Mouse (Mus musculus): ENCODE measurements at regions not wholly inside any gene's neighbourhood (a gene's known extent, or its start where the extent isn't known, plus 50 kb on each side); places are given as distances from the start of the nearest gene placed in this dataset.
A peak's percentile ranks its signal among the peaks of the same experiment; 100 is the strongest.

GRCm38 (mm10) chrX:96876239-96876638 lies 163.0 kb downstream of the Gpr165 start:
- no peak for TF ChIP-seq POLR2A (IDR thresholded peaks at IDR 0.05; ENCODE audit: borderline replicate concordance, extremely low read depth, insufficient read depth, insufficient read length)
- WGBS: 53% methylated on average over 2 of the region's 2 CpGs

DNA sequence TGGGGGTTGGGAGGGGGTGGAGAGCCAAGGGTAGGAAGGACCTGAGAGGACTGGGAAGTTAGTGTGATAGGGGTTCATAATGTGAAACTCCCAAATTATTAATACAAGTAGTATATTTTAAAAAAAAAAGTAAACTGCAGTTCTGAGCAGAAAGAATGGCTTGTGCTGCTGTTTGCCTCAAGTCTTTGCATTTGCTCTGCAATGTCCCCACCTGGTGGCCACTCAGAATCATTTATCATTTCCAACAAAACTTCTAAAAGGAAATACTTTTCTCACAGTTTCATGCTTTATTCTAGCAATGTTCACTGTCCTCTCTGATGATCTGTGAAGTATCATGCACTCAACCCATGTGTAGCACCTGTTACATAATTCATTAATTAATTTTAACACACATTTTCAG lies 165.5 kb downstream of the Gpr165 start:
- TF ChIP-seq POLR2A (IDR thresholded peaks at IDR 0.05; ENCODE audit: borderline replicate concordance, extremely low read depth, insufficient read depth, insufficient read length): no peak
- H3K27ac ChIP-seq (replicated peaks; ENCODE audit: low read depth, low read length): no peak overlapping the region
- no peaks in the 10 kb centered on the region for H3K27me3 ChIP-seq (ENCODE audit: control insufficient read depth, insufficient read depth, low read length)
- H3K4me1 ChIP-seq (ENCODE audit: control insufficient read depth, insufficient read depth, low read length): no peaks in the 10 kb centered on the region
- H3K36me3 ChIP-seq (ENCODE audit: control insufficient read depth, insufficient read depth, low read length): no peaks in the 10 kb centered on the region
- H3K4me3 ChIP-seq (replicated peaks; ENCODE audit: low read length): no peak overlapping the region
- H3K4me2 ChIP-seq (replicated peaks; ENCODE audit: low read depth, low read length, severe bottlenecking): no peak overlapping the region
- H3K9ac ChIP-seq (ENCODE audit: low read depth, low read length, severe bottlenecking): no peak overlapping the region
- ATAC-seq (ENCODE audit: low FRiP score, low read depth): no peak
- H3K9me3 ChIP-seq (ENCODE audit: control insufficient read depth, low read length): no peaks in the 10 kb centered on the region
- peak; percentile 7 for DNase-seq (ENCODE audit: low spot score)

More at GRCm38 (mm10) chrX:96876239-96876638, 163.0 kb downstream of the Gpr165 start:
- H3K4me3 ChIP-seq (replicated peaks; ENCODE audit: low read length): no peak overlapping the region
- DNase-seq (ENCODE audit: low spot score): peak; percentile 7
- H3K4me2 ChIP-seq (replicated peaks; ENCODE audit: low read depth, low read length, severe bottlenecking): no peak overlapping the region
- H3K9me3 ChIP-seq (ENCODE audit: control insufficient read depth, low read length): no peaks in the 10 kb centered on the region
- H3K27me3 ChIP-seq (ENCODE audit: control insufficient read depth, insufficient read depth, low read length): no peaks in the 10 kb centered on the region
- H3K4me1 ChIP-seq (ENCODE audit: control insufficient read depth, insufficient read depth, low read length): no peaks in the 10 kb centered on the region
- ATAC-seq (ENCODE audit: low FRiP score, low read depth): no peak
- no peak overlapping the region for H3K27ac ChIP-seq (replicated peaks; ENCODE audit: low read depth, low read length)
- no peak overlapping the region for H3K9ac ChIP-seq (ENCODE audit: low read depth, low read length, severe bottlenecking)
- no peaks in the 10 kb centered on the region for H3K36me3 ChIP-seq (ENCODE audit: control insufficient read depth, insufficient read depth, low read length)

DNA sequence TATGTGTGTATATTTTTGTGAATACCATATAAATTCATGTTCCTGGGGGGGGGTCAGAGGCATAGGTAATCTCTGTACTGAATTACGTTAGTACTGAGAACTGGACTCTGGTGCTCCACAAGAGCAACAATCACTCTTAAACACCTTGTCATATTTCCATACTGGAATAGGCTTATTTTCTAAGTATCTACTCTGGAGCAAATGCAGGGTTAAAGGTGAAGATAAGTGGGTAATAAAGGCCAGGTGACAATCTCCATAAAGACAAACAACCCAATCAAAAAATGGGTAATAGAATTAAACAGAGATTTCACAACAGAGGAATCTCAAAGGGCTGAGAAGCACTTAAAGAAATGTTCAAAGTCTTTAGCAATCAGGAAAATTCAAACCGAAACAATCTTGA lies 165.9 kb downstream of the Gpr165 start:
- Histone ChIP-seq H3K4me1 (ENCODE audit: control insufficient read depth, insufficient read depth, low read length) (no peaks in the 10 kb centered on the region), H3K36me3 (ENCODE audit: control insufficient read depth, insufficient read depth, low read length) (no peaks in the 10 kb centered on the region), H3K9me3 (ENCODE audit: control insufficient read depth, low read length) (no peaks in the 10 kb centered on the region), H3K4me2 (replicated peaks; ENCODE audit: low read depth, low read length, severe bottlenecking) (no peak overlapping the region), H3K9ac (ENCODE audit: low read depth, low read length, severe bottlenecking) (no peak overlapping the region), H3K4me3 (replicated peaks; ENCODE audit: low read length) (no peak overlapping the region), H3K27ac (replicated peaks; ENCODE audit: low read depth, low read length) (no peak overlapping the region), H3K27me3 (ENCODE audit: control insufficient read depth, insufficient read depth, low read length) (no peaks in the 10 kb centered on the region)
- WGBS: 61% methylated on average over 2 of the region's 2 CpGs
- no peak for TF ChIP-seq POLR2A (IDR thresholded peaks at IDR 0.05; ENCODE audit: borderline replicate concordance, extremely low read depth, insufficient read depth, insufficient read length)
- no peak for DNase-seq (ENCODE audit: low spot score)
- no peak for ATAC-seq (ENCODE audit: low FRiP score, low read depth)

- no peak overlapping the region for H3K9ac ChIP-seq (ENCODE audit: low read depth, low read length, severe bottlenecking)
- no peak for ATAC-seq (ENCODE audit: low FRiP score, low read depth)
Measured at GRCm38 (mm10) chrX:96900636-96901035, 171.8 kb upstream of the Pgr15l start.

More at GRCm38 (mm10) chrX:96900636-96901035, 171.8 kb upstream of the Pgr15l start:
- H3K9me3 ChIP-seq (ENCODE audit: control insufficient read depth, low read length): no peaks in the 10 kb centered on the region
- H3K4me1 ChIP-seq (ENCODE audit: control insufficient read depth, insufficient read depth, low read length): no peaks in the 10 kb centered on the region
- no peak overlapping the region for H3K4me3 ChIP-seq (replicated peaks; ENCODE audit: low read length)
- H3K27me3 ChIP-seq (ENCODE audit: control insufficient read depth, insufficient read depth, low read length): no peaks in the 10 kb centered on the region
- no peak overlapping the region for H3K27ac ChIP-seq (replicated peaks; ENCODE audit: low read depth, low read length)
- no peak for TF ChIP-seq POLR2A (IDR thresholded peaks at IDR 0.05; ENCODE audit: borderline replicate concordance, extremely low read depth, insufficient read depth, insufficient read length)
- no peak overlapping the region for H3K4me2 ChIP-seq (replicated peaks; ENCODE audit: low read depth, low read length, severe bottlenecking)
- H3K36me3 ChIP-seq (ENCODE audit: control insufficient read depth, insufficient read depth, low read length): no peaks in the 10 kb centered on the region
- no peak for DNase-seq (ENCODE audit: low spot score)
- 13% methylated on average over 3 of the region's 3 CpGs for WGBS

Data from limb, embryonic 14.5 days (tissue).